10 mouse cellular contexts compared by ENCODE assay signal in genomic region chr11:98205463-98205862, GRCm38 (mm10). TPM values are rescaled to one million over a fixed set of nuclear protein-coding genes. Genes with fewer than 3 reads are reported as not detected.
DNase-seq lines count a peak whose midpoint lies in the region; ATAC-seq and TF ChIP-seq lines count a peak whose summit lies in the region.
"Had no signal": no experiment of that assay in that cellular context is flagged by ENCODE, and none has a peak within 500 bp of the region (broad histone marks: within the 10 kb centered on the region; RNA-seq: fewer than 3 reads in every experiment).

No protein-coding gene starts in this region.

- no peak overlapping the region for H3K27ac ChIP-seq in left cerebral cortex, adult 2 months
- H3K27ac ChIP-seq in forebrain, embryonic 12.5 days, result no peak overlapping the region
- H3K27ac ChIP-seq in limb, embryonic 13.5 days, result no peak overlapping the region
- no peak overlapping the region for H3K27ac ChIP-seq in neural tube, embryonic 14.5 days (ENCODE audit: low read depth, low read length)

- TF ChIP-seq CTCF in left cerebral cortex, adult 2 months (IDR thresholded peaks at IDR 0.05), result no peak

- peaks cover 25% of the 10 kb centered on the region for H3K36me3 ChIP-seq in forebrain, embryonic 12.5 days (replicated peaks)
- H3K36me3 ChIP-seq in limb, embryonic 13.5 days, result peaks cover 31% of the 10 kb centered on the region
- peaks cover 14% of the 10 kb centered on the region; the same call in 1 of the 2 replicates for H3K36me3 ChIP-seq in neural tube, embryonic 14.5 days (ENCODE audit: control insufficient read depth, insufficient read depth, low read length)

- no peaks in the 10 kb centered on the region for H3K27me3 ChIP-seq in forebrain, embryonic 12.5 days
- no peaks in the 10 kb centered on the region for H3K27me3 ChIP-seq in limb, embryonic 13.5 days
- H3K27me3 ChIP-seq in neural tube, embryonic 14.5 days (ENCODE audit: control insufficient read depth, insufficient read depth, low read length), result no peaks in the 10 kb centered on the region
- H3K27me3 ChIP-seq: Patski had no signal

- no peaks in the 10 kb centered on the region for H3K9me3 ChIP-seq in forebrain, embryonic 12.5 days
- H3K9me3 ChIP-seq in limb, embryonic 13.5 days, result no peaks in the 10 kb centered on the region
- no peaks in the 10 kb centered on the region for H3K9me3 ChIP-seq in neural tube, embryonic 14.5 days (ENCODE audit: control insufficient read depth, low read length)

- intact Hi-C loops in left cerebral cortex, adult 2 months (cut with DNase I), result no loop called here
- intact Hi-C loops in left cerebral cortex, postnatal 4 days (cut with DNase I), result no loop called here

- H3K4me1 ChIP-seq in forebrain, embryonic 12.5 days, result peaks cover 20% of the 10 kb centered on the region
- peaks cover 14% of the 10 kb centered on the region for H3K4me1 ChIP-seq in limb, embryonic 13.5 days
- H3K4me1 ChIP-seq in neural tube, embryonic 14.5 days (ENCODE audit: control insufficient read depth, insufficient read depth, low read length), result peaks cover 18% of the 10 kb centered on the region

- DNase-seq in left cerebral cortex, adult 2 months (ENCODE audit: extremely low spot score in 1 of 2, low spot score in 2 of 2), result no peak
- no peak for DNase-seq in left cerebral cortex, postnatal 4 days
- no peak for DNase-seq in cerebellum, postnatal 25 days
- no peak for DNase-seq in natural killer cell, adult 2 months (ENCODE audit: low spot score in 2 of 2)
- DNase-seq: cerebellum, adult 2 months; gastrocnemius, postnatal 10 days had no signal

- no peak for ATAC-seq in forebrain, embryonic 12.5 days (ENCODE audit: low FRiP score)
- ATAC-seq in limb, embryonic 13.5 days (ENCODE audit: low FRiP score, low read depth), result no peak
- no peak for ATAC-seq in neural tube, embryonic 14.5 days (ENCODE audit: low read depth)
- ATAC-seq: Patski had no signal

- H3K9ac ChIP-seq in forebrain, embryonic 12.5 days, result no peak overlapping the region
- no peak overlapping the region for H3K9ac ChIP-seq in limb, embryonic 13.5 days
- no peak overlapping the region for H3K9ac ChIP-seq in neural tube, embryonic 14.5 days (replicated peaks; ENCODE audit: low read depth, low read length)

- H3K4me3 ChIP-seq in left cerebral cortex, adult 2 months, result peak overlapping the region; percentile 68
- H3K4me3 ChIP-seq in forebrain, embryonic 12.5 days (replicated peaks), result peak overlapping the region; percentile 19; the same call in 1 of the 2 replicates
- peak overlapping the region; percentile 28 for H3K4me3 ChIP-seq in limb, embryonic 13.5 days
- peak overlapping the region; percentile 10; the same call in 1 of the 2 replicates for H3K4me3 ChIP-seq in neural tube, embryonic 14.5 days (ENCODE audit: low read depth, low read length)

- H3K4me2 ChIP-seq in forebrain, embryonic 12.5 days, result peak overlapping the region; percentile 44
- H3K4me2 ChIP-seq in limb, embryonic 13.5 days (replicated peaks), result peak overlapping the region; percentile 55
- H3K4me2 ChIP-seq in neural tube, embryonic 14.5 days (ENCODE audit: low read depth, low read length), result peak overlapping the region; percentile 35; the same call in 1 of the 2 replicates

RNA-seq across cellular contexts. Expression of gene Cdk12, which starts 2.6 kb away (rescaled TPM):
- 10 to 100 TPM; 40.0 to 40.3 TPM for total RNA-seq in left cerebral cortex, adult 2 months (2021)
- 10 to 100 TPM; 38.9 to 39.1 TPM for total RNA-seq in left cerebral cortex, postnatal 4 days (2021)
- polyA plus RNA-seq in forebrain, embryonic 12.5 days (2016; fragmentation: Nextera tagmentation; extraction: Ambion mirVana), result 17.9 and 20.0 TPM in 2 replicates
- 13.1 TPM in 2 replicates for polyA plus RNA-seq in limb, embryonic 13.5 days (2015; fragmentation: Nextera tagmentation; extraction: Ambion mirVana)
- 11.3 TPM in 2 replicates for polyA plus RNA-seq in neural tube, embryonic 14.5 days (2014; fragmentation: Nextera tagmentation; extraction: Ambion mirVana)

RNA-seq across cellular contexts. Expression of gene Med1, which starts 12.4 kb away (rescaled TPM):
- total RNA-seq in left cerebral cortex, adult 2 months (2021), result 10 to 100 TPM; 54.9 to 55.1 TPM
- 10 to 100 TPM; 52.1 to 52.2 TPM for total RNA-seq in left cerebral cortex, postnatal 4 days (2021)
- 68.7 and 79.9 TPM in 2 replicates for polyA plus RNA-seq in forebrain, embryonic 12.5 days (2016; fragmentation: Nextera tagmentation; extraction: Ambion mirVana)
- 74.9 and 76.8 TPM in 2 replicates for polyA plus RNA-seq in limb, embryonic 13.5 days (2015; fragmentation: Nextera tagmentation; extraction: Ambion mirVana)
- 56.7 and 61.1 TPM in 2 replicates for polyA plus RNA-seq in neural tube, embryonic 14.5 days (2014; fragmentation: Nextera tagmentation; extraction: Ambion mirVana)

RNA-seq across cellular contexts. Expression of gene Fbxl20, which starts 55.3 kb away (rescaled TPM):
- 10 to 100 TPM; 33.2 to 33.6 TPM for total RNA-seq in left cerebral cortex, adult 2 months (2021)
- 10 to 100 TPM; 24.4 to 27.5 TPM for total RNA-seq in left cerebral cortex, postnatal 4 days (2021)
- polyA plus RNA-seq in forebrain, embryonic 12.5 days (2016; fragmentation: Nextera tagmentation; extraction: Ambion mirVana), result 29.5 and 29.9 TPM in 2 replicates
- polyA plus RNA-seq in limb, embryonic 13.5 days (2015; fragmentation: Nextera tagmentation; extraction: Ambion mirVana), result 28.0 and 28.4 TPM in 2 replicates
- 21.1 and 26.2 TPM in 2 replicates for polyA plus RNA-seq in neural tube, embryonic 14.5 days (2014; fragmentation: Nextera tagmentation; extraction: Ambion mirVana)

Comparison
In these comparisons a context has a peak if more than half of its experiments do, and no peak if none do; other contexts are left out.
1. H3K4me3 ChIP-seq: peak in every context shown above with its lines; median percentile 68 in left cerebral cortex, adult 2 months; 28 in limb, embryonic 13.5 days; 19 in forebrain, embryonic 12.5 days; 10 in neural tube, embryonic 14.5 days.